Mouse (Mus musculus) MEL (cell line): ENCODE results near the gene Olfr985. TPM values are rescaled to one million over a fixed set of nuclear protein-coding genes. Genes with fewer than 3 reads are reported as not detected.

Experiments
- DNase-seq: peaks from one replicate; pipeline ENCODE4 v3.0.0; 2011; ENCODE audit warnings: low read depth, low spot score
- H3K27ac ChIP-seq: 2 replicates; pipeline ENCODE4 v1.5.1; 2012; ENCODE audit warnings: low read depth, mild to moderate bottlenecking, control low read depth, low read length, moderate library complexity; ENCODE audit not compliant: control insufficient read depth
- H3K27me3 ChIP-seq, 2 experiments: fragments of 150-350 bp in 1 of 2; sonication (generic) in 1 of 2; 2 replicates each; pipeline ENCODE4 v1.6.1; 2012; ENCODE audit warnings: low read length in 2 of 2, mild to moderate bottlenecking in 2 of 2, improper control_type of control experiment in 1 of 2, moderate library complexity in 1 of 2; ENCODE audit not compliant: insufficient read depth in 2 of 2, control insufficient read depth in 1 of 2
- H3K36me3 ChIP-seq, 2 experiments: 2 replicates each; pipeline ENCODE4 v1.6.1; 2012 to 2014; ENCODE audit warnings: low read length in 2 of 2, improper control_type of control experiment in 1 of 2, inconsistent platforms in 1 of 2, mild to moderate bottlenecking in 1 of 2; ENCODE audit not compliant: insufficient read depth in 2 of 2, control insufficient read depth in 1 of 2
- H3K4me1 ChIP-seq, 2 experiments: fragments of 150-350 bp in 1 of 2; sonication (generic) in 1 of 2; 2 replicates each; pipeline ENCODE4 v1.6.1; 2012; ENCODE audit warnings: low read length in 2 of 2, improper control_type of control experiment in 1 of 2, mild to moderate bottlenecking in 1 of 2; ENCODE audit not compliant: insufficient read depth in 2 of 2, control insufficient read depth in 1 of 2
- H3K4me3 ChIP-seq, 2 experiments: fragments of 150-350 bp in 1 of 2; sonication (generic) in 1 of 2; 2 replicates each; pipeline ENCODE4 v1.5.1; 2012; ENCODE audit warnings: low read depth in 2 of 2, low read length in 2 of 2, mild to moderate bottlenecking in 2 of 2, moderate library complexity in 2 of 2, control low read depth in 1 of 2, improper control_type of control experiment in 1 of 2; ENCODE audit not compliant: control insufficient read depth in 1 of 2, insufficient read depth in 1 of 2
- H3K79me2 ChIP-seq: 2 replicates; pipeline ENCODE4 v1.6.1; 2012; ENCODE audit warnings: mild to moderate bottlenecking, low read length, moderate library complexity; ENCODE audit not compliant: control insufficient read depth, poor library complexity, insufficient read depth
- H3K9ac ChIP-seq: 2 replicates; pipeline ENCODE4 v1.6.1; 2012; ENCODE audit warnings: low read depth, mild to moderate bottlenecking, control low read depth, low read length, moderate library complexity; ENCODE audit not compliant: control insufficient read depth, poor library complexity, severe bottlenecking
- H3K9me3 ChIP-seq: fragments of 150-350 bp; sonication (generic); replicated peaks from 2 replicates; pipeline ENCODE4 v1.6.1; 2012; ENCODE audit warnings: mild to moderate bottlenecking, low read length, improper control_type of control experiment, moderate library complexity; ENCODE audit not compliant: insufficient read depth
- BHLHE40 ChIP-seq: IDR thresholded peaks from 2 replicates; pipeline ENCODE4 v1.6.1; 2012; ENCODE audit warnings: low read depth, mild to moderate bottlenecking, inconsistent platforms, low read length, improper control_type of control experiment, borderline replicate concordance
- CHD1 ChIP-seq: IDR thresholded peaks from 2 replicates; pipeline ENCODE4 v1.6.1; 2012; ENCODE audit warnings: low read depth, mild to moderate bottlenecking, inconsistent platforms, low read length, improper control_type of control experiment
- CHD2 ChIP-seq: IDR thresholded peaks from 2 replicates; pipeline ENCODE4 v1.6.1; 2011; ENCODE audit warnings: low read length, improper control_type of control experiment
- E2F4 ChIP-seq: IDR thresholded peaks from 2 replicates; pipeline ENCODE4 v1.6.1; 2011; ENCODE audit warnings: low read depth, low read length, improper control_type of control experiment, borderline replicate concordance
- GATA1 ChIP-seq: IDR thresholded peaks from 2 replicates; pipeline ENCODE4 v1.6.1; 2011; ENCODE audit warnings: low read depth, low read length, improper control_type of control experiment
- HCFC1 ChIP-seq: IDR thresholded peaks from 2 replicates; pipeline ENCODE4 v1.6.1; 2012; ENCODE audit warnings: low read depth, mild to moderate bottlenecking, inconsistent platforms, low read length, improper control_type of control experiment, moderate library complexity
- MEF2A ChIP-seq: IDR thresholded peaks from 2 replicates; pipeline ENCODE4 v1.6.1; 2014; ENCODE audit warnings: low read depth, mild to moderate bottlenecking, inconsistent platforms, low read length, improper control_type of control experiment; ENCODE audit not compliant: poor library complexity, insufficient replicate concordance, severe bottlenecking; ENCODE audit errors: extremely low read depth
- MXI1 ChIP-seq: IDR thresholded peaks from 2 replicates; pipeline ENCODE4 v1.6.1; 2011; ENCODE audit warnings: mild to moderate bottlenecking, low read depth, low read length, improper control_type of control experiment
- MYB ChIP-seq: IDR thresholded peaks from 2 replicates; pipeline ENCODE4 v1.6.1; 2011; ENCODE audit warnings: mild to moderate bottlenecking, low read depth, low read length, improper control_type of control experiment
- NRF1 ChIP-seq: IDR thresholded peaks from 2 replicates; pipeline ENCODE4 v1.6.1; 2014; ENCODE audit warnings: low read depth, mild to moderate bottlenecking, inconsistent platforms, low read length, improper control_type of control experiment, moderate library complexity; ENCODE audit not compliant: poor library complexity, insufficient read depth, severe bottlenecking
- POLR2A ChIP-seq, 2 experiments: IDR thresholded peaks; 2 replicates each; pipeline ENCODE4 v1.6.1; 2011 to 2012; ENCODE audit warnings: low read length in 2 of 2, mild to moderate bottlenecking in 2 of 2, control low read depth in 1 of 2, improper control_type of control experiment in 1 of 2, low read depth in 1 of 2, moderate library complexity in 1 of 2; ENCODE audit not compliant: control insufficient read depth in 1 of 2, insufficient read depth in 1 of 2, poor library complexity in 1 of 2
- RAD21 ChIP-seq: IDR thresholded peaks from 2 replicates; pipeline ENCODE4 v1.6.1; 2011; ENCODE audit warnings: mild to moderate bottlenecking, low read depth, low read length, improper control_type of control experiment
- SIN3A ChIP-seq: IDR thresholded peaks from 2 replicates; pipeline ENCODE4 v1.6.1; 2012; ENCODE audit warnings: low read length, improper control_type of control experiment, inconsistent platforms
- SMC3 ChIP-seq: IDR thresholded peaks from 2 replicates; pipeline ENCODE4 v1.6.1; 2011; ENCODE audit warnings: low read depth, low read length, improper control_type of control experiment
- TAL1 ChIP-seq: IDR thresholded peaks from 2 replicates; pipeline ENCODE4 v1.6.1; 2012; ENCODE audit warnings: mild to moderate bottlenecking, inconsistent platforms, low read length, moderate library complexity, mixed read lengths
- TBP ChIP-seq: IDR thresholded peaks from 2 replicates; pipeline ENCODE4 v1.8.0; 2011; ENCODE audit warnings: low read depth, low read length, improper control_type of control experiment
- UBTF ChIP-seq: IDR thresholded peaks from 2 replicates; pipeline ENCODE4 v1.6.1; 2012; ENCODE audit warnings: low read depth, mild to moderate bottlenecking, inconsistent platforms, low read length, improper control_type of control experiment, moderate library complexity, borderline replicate concordance; ENCODE audit not compliant: insufficient read depth
- USF1 ChIP-seq: IDR thresholded peaks from 2 replicates; pipeline ENCODE4 v1.6.1; 2014; ENCODE audit warnings: low read depth, mild to moderate bottlenecking, inconsistent platforms, low read length, improper control_type of control experiment, moderate library complexity
- ZC3H11A ChIP-seq: IDR thresholded peaks from 2 replicates; pipeline ENCODE4 v1.6.1; 2012; ENCODE audit warnings: low read depth, mild to moderate bottlenecking, inconsistent platforms, low read length, improper control_type of control experiment
- ZMIZ1 ChIP-seq: IDR thresholded peaks from 2 replicates; pipeline ENCODE4 v1.6.1; 2012; ENCODE audit warnings: low read depth, mild to moderate bottlenecking, inconsistent platforms, low read length, improper control_type of control experiment, moderate library complexity
- polyA plus RNA-seq, 2 experiments: library from polyadenylated mRNA; stranded (reverse) in 1 of 2; unstranded in 1 of 2; fragments of >175 nt in 1 of 2; fragments of >200 nt in 1 of 2; gene quantifications; 2 replicates each; pipeline versions ENCODE4 v1.2.1 to v1.2.4; 2012; ENCODE audit warnings: low replicate concordance in 2 of 2, low read depth in 1 of 2; ENCODE audit not compliant: insufficient read length in 2 of 2, insufficient read depth in 1 of 2, missing spikeins in 1 of 2
- total RNA-seq: library from RNA; depleted of rRNA; stranded (reverse); fragments of 300-350 nt; gene quantifications from 2 replicates; pipeline ENCODE4 v1.2.3, GENCODE M21; 2012

Olfr985 gene
- total and polyA plus RNA-seq, 3 experiments, result not detected

- DNase-seq, result no peak
- Histone ChIP-seq H3K9ac (no peak overlapping the region), H3K79me2 (no peaks in the 10 kb centered on the region), H3K4me1 (no peaks in the 10 kb centered on the region), H3K9me3 (no peaks in the 10 kb centered on the region), H3K36me3 (no peaks in the 10 kb centered on the region), H3K4me3 (no peak overlapping the region)
- TF ChIP-seq SIN3A (no peak), MXI1 (no peak), RAD21 (no peak), HCFC1 (no peak)
- TF ChIP-seq, all 39 proteins: peak for 0
- Histone ChIP-seq H3K27ac (no peak overlapping the region), H3K27me3 (no peaks in the 10 kb centered on the region)
Measured at GRCm38 (mm10) chr9:40116645-40117286, 13.2 kb downstream of the Olfr985 start.

GRCm38 (mm10) chr9:40114106-40114505, 15.9 kb downstream of the Olfr985 start, which contains the start of gene Olfr984:
Gene Olfr984, minus strand, starts transcription at chr9:40114206.
- Histone ChIP-seq H3K4me1 (no peaks in the 10 kb centered on the region), H3K36me3 (no peaks in the 10 kb centered on the region), H3K27me3 (no peaks in the 10 kb centered on the region), H3K9ac (no peak within 1 kb of the TSS), H3K9me3 (no peaks in the 10 kb centered on the region), H3K4me3 (no peak within 1 kb of the TSS), H3K79me2 (no peaks in the 10 kb centered on the region), H3K27ac (no peak within 1 kb of the TSS)
- no peak for TF ChIP-seq NRF1
- TF ChIP-seq MEF2A, result no peak
- TF ChIP-seq POLR2A (IDR thresholded peaks at IDR 0.05; ENCODE audit: control insufficient read depth in 1 of 2, insufficient read depth in 1 of 2, low read depth in 1 of 2, low read length in 2 of 2, poor library complexity in 1 of 2), result no peak
- no peak for TF ChIP-seq USF1
- TF ChIP-seq E2F4, result no peak
- no peak for TF ChIP-seq TBP
- no peak for DNase-seq

GRCm38 (mm10) chr9:40094769-40095168, 35.2 kb downstream of the Olfr985 start:
- no peaks in the 10 kb centered on the region for H3K36me3 ChIP-seq
- H3K9ac ChIP-seq, result no peak overlapping the region
- H3K9me3 ChIP-seq, result no peaks in the 10 kb centered on the region
- no peaks in the 10 kb centered on the region for H3K27me3 ChIP-seq
- no peaks in the 10 kb centered on the region for H3K79me2 ChIP-seq
- DNase-seq, result no peak
- no peak overlapping the region for H3K27ac ChIP-seq
- TF ChIP-seq ZMIZ1, result no peak
- TF ChIP-seq POLR2A (IDR thresholded peaks at IDR 0.05; ENCODE audit: control insufficient read depth in 1 of 2, insufficient read depth in 1 of 2, low read depth in 1 of 2, low read length in 2 of 2, poor library complexity in 1 of 2), result no peak
- TF ChIP-seq NRF1, result no peak
- no peak for TF ChIP-seq SMC3
- no peak for TF ChIP-seq BHLHE40
- TF ChIP-seq MEF2A, result no peak
- TF ChIP-seq UBTF, result no peak
- TF ChIP-seq CHD2, result no peak
- TF ChIP-seq MYB, result no peak
- no peak for TF ChIP-seq GATA1
- TF ChIP-seq ZC3H11A, result no peak
- TF ChIP-seq CHD1, result no peak
- TF ChIP-seq TAL1, result no peak
- TF ChIP-seq RAD21, result no peak
- no peak overlapping the region for H3K4me3 ChIP-seq
- no peaks in the 10 kb centered on the region for H3K4me1 ChIP-seq
